Mouse (Mus musculus) forebrain, embryonic 14.5 days (tissue): ENCODE results near the gene Calcoco1. TPM values are rescaled to one million over a fixed set of nuclear protein-coding genes. Genes with fewer than 3 reads are reported as not detected.
A peak's percentile ranks its signal among the peaks of the same experiment; 100 is the strongest.
"Not testable (repeated sequence)": the region's sequence is repeated elsewhere in the genome, so short reads cannot be mapped to it uniquely, and the experiment has no call there.

Source experiments
- ATAC-seq: fragments of 200-750 bp; cut with Nextera tagmentation; 2 replicates; pipeline ENCODE4 v1.8.0; 2017; ENCODE audit warnings: mild to moderate bottlenecking, moderate library complexity
- DNase-seq: peaks from one replicate; pipeline ENCODE4 v3.0.0-alpha.2; 2015; ENCODE audit warnings: low spot score
- H3K27ac ChIP-seq: fragments of 300-500 bp; sonication (generic); 2 replicates; pipeline ENCODE4 v1.5.1; 2014; ENCODE audit warnings: low read depth, mild to moderate bottlenecking, control low read depth, low read length, moderate library complexity
- H3K27me3 ChIP-seq: fragments of 300-500 bp; sonication (generic); replicated peaks from 2 replicates; pipeline ENCODE4 v1.6.1; 2014; ENCODE audit warnings: low read length, control low read depth, mixed read lengths; ENCODE audit not compliant: control insufficient read depth, insufficient read depth
- H3K36me3 ChIP-seq: fragments of 300-500 bp; sonication (generic); 2 replicates; pipeline ENCODE4 v1.6.1; 2014; ENCODE audit warnings: low read length, control low read depth; ENCODE audit not compliant: control insufficient read depth, insufficient read depth
- H3K4me1 ChIP-seq: fragments of 300-500 bp; sonication (generic); 2 replicates; pipeline ENCODE4 v1.6.1; 2014; ENCODE audit warnings: antibody characterized with exemption, low read length, control low read depth; ENCODE audit not compliant: control insufficient read depth, insufficient read depth
- H3K4me2 ChIP-seq: fragments of 300-500 bp; sonication (generic); 2 replicates; pipeline ENCODE4 v1.6.1; 2014; ENCODE audit warnings: mild to moderate bottlenecking, control low read depth, low read length
- H3K4me3 ChIP-seq: fragments of 300-500 bp; sonication (generic); 2 replicates; pipeline ENCODE4 v1.5.1; 2014; ENCODE audit warnings: low read depth, low read length, control low read depth
- H3K9ac ChIP-seq: fragments of 300-500 bp; sonication (generic); 2 replicates; pipeline ENCODE4 v1.6.1; 2014; ENCODE audit warnings: mild to moderate bottlenecking, low read length, control low read depth, moderate library complexity
- H3K9me3 ChIP-seq: fragments of 300-500 bp; sonication (generic); replicated peaks from 2 replicates; pipeline ENCODE4 v1.6.1; 2016; ENCODE audit warnings: low read length, control low read depth, mixed read lengths; ENCODE audit not compliant: control insufficient read depth
- WGBS: fragments of 180-500 bp; shearing (Covaris S2); extraction: QIAGEN DNeasy Blood & Tissue Kit; methylation state at CpG from one replicate; pipeline ENCODE4 v1.1.7; 2014; 5-methylcytosine and 5-hydroxymethylcytosine counted together
- microRNA counts: library from miRNA; unstranded; fragments of <30 nt; microRNA quantifications from one replicate; lab custom pipeline; 2016
- microRNA-seq: library from miRNA; unstranded; fragments of <30 nt; microRNA quantifications from one replicate; pipeline ENCODE4, GENCODE M21; 2016
- polyA plus RNA-seq: library from polyadenylated mRNA; unstranded; fragments of >200 nt; fragmentation: Nextera tagmentation; extraction: Ambion mirVana; gene quantifications from 2 replicates; pipeline ENCODE4 v1.2.1, GENCODE M21; 2014

Gene Calcoco1
- polyA plus RNA-seq, 1 experiment from 2014 or later, result 48.2 TPM

GRCm38 (mm10) chr15:102670281-102670680, 51.7 kb downstream of the Calcoco1 start:
- DNase-seq (no peak), ATAC-seq (no peak)
- Histone ChIP-seq H3K4me2 (peak overlapping the region; percentile 96), H3K27ac (peak overlapping the region; percentile 90), H3K4me3 (peak overlapping the region; percentile 82), H3K36me3 (peaks cover 28% of the 10 kb centered on the region), H3K9ac (peak overlapping the region; percentile 97), H3K9me3 (no peaks in the 10 kb centered on the region), H3K27me3 (no peaks in the 10 kb centered on the region), H3K4me1 (peaks cover 22% of the 10 kb centered on the region)
- WGBS, result 10% methylated on average over 6 of the region's 6 CpGs

- Histone ChIP-seq H3K9ac (no peak overlapping the region), H3K9me3 (no peaks in the 10 kb centered on the region)
- WGBS, result 89% methylated on average over 8 of the region's 8 CpGs
Observed at GRCm38 (mm10) chr15:102669571-102669970, 52.4 kb downstream of the Calcoco1 start.

GRCm38 (mm10) chr15:102665494-102665893, 56.5 kb downstream of the Calcoco1 start:
- H3K36me3 ChIP-seq, result peaks cover 69% of the 10 kb centered on the region
- H3K9ac ChIP-seq, result no peak overlapping the region
- H3K27ac ChIP-seq, result no peak overlapping the region
- no peaks in the 10 kb centered on the region for H3K9me3 ChIP-seq
- peaks cover 9% of the 10 kb centered on the region; the same call in 1 of the 2 replicates for H3K4me1 ChIP-seq
- no peak overlapping the region for H3K4me3 ChIP-seq
- WGBS, result 49% methylated on average over 4 of the region's 4 CpGs
- H3K27me3 ChIP-seq, result no peaks in the 10 kb centered on the region
- ATAC-seq (peak; percentile 58; the same call in 1 of the 2 replicates), DNase-seq (peak; percentile 59)
- H3K4me2 ChIP-seq, result no peak overlapping the region

More at GRCm38 (mm10) chr15:102669571-102669970, 52.4 kb downstream of the Calcoco1 start:
- Histone ChIP-seq H3K36me3 (peaks cover 35% of the 10 kb centered on the region), H3K4me2 (peak overlapping the region; percentile 96), H3K27me3 (no peaks in the 10 kb centered on the region), H3K4me3 (peak overlapping the region; percentile 82; the same call in 1 of the 2 replicates), H3K4me1 (peaks cover 22% of the 10 kb centered on the region), H3K27ac (no peak overlapping the region)
- ATAC-seq (no peak), DNase-seq (no peak)

GRCm38 (mm10) chr15:102663825-102664224, 58.2 kb downstream of the Calcoco1 start:
- H3K4me3 ChIP-seq, result no peak overlapping the region
- ATAC-seq, result no peak
- H3K36me3 ChIP-seq, result peaks cover 75% of the 10 kb centered on the region
- 90% methylated on average over 8 of the region's 8 CpGs for WGBS
- H3K9me3 ChIP-seq, result no peaks in the 10 kb centered on the region
- DNase-seq, result no peak
- no peaks in the 10 kb centered on the region for H3K27me3 ChIP-seq
- no peaks in the 10 kb centered on the region for H3K4me1 ChIP-seq
- H3K27ac ChIP-seq, result no peak overlapping the region
- H3K9ac ChIP-seq, result no peak overlapping the region
- H3K4me2 ChIP-seq, result no peak overlapping the region

GRCm38 (mm10) chr15:102662601-102663000, 59.4 kb downstream of the Calcoco1 start:
- H3K36me3 ChIP-seq, result peaks cover 67% of the 10 kb centered on the region
- not testable (repeated sequence) for H3K27ac ChIP-seq, H3K9me3 ChIP-seq, H3K4me1 ChIP-seq, H3K9ac ChIP-seq, ATAC-seq, H3K4me2 ChIP-seq, H3K4me3 ChIP-seq, H3K27me3 ChIP-seq, DNase-seq
- WGBS, result no CpG with 5 or more reads among the region's 2 CpGs

GRCm38 (mm10) chr15:102657926-102658381, 64.0 kb downstream of the Calcoco1 start:
- WGBS, result 80% methylated on average over 3 of the region's 3 CpGs
- Histone ChIP-seq H3K27me3 (no peaks in the 10 kb centered on the region), H3K4me3 (no peak overlapping the region), H3K9me3 (no peaks in the 10 kb centered on the region), H3K9ac (no peak overlapping the region), H3K36me3 (peaks cover 24% of the 10 kb centered on the region), H3K27ac (no peak overlapping the region), H3K4me1 (peaks cover 5% of the 10 kb centered on the region; the same call in 1 of the 2 replicates), H3K4me2 (no peak overlapping the region)
- no peak for ATAC-seq
- no peak for DNase-seq

MicroRNAs encoded within 50 kb of the gene (microRNA counts, 519-probe panel; counts per million panel counts)
- microRNA mmu-miR-688 (lab: Ali Mortazavi, UCI), result not detected

Small RNA genes within 50 kb of the gene (microRNA-seq; reads per million reads assigned to microRNA genes)
- gene Mir688, result not detected

Other genes starting within 250 kb of the Calcoco1 start
- gene Gm10337, start 218.5 kb downstream of the Calcoco1 start, polyA plus RNA-seq, result 13.4 TPM in 1 of 2 replicates, not detected in the other
- gene Map3k12, start 205.1 kb downstream of the Calcoco1 start, polyA plus RNA-seq, result 28.6 and 36.9 TPM in 2 replicates
- gene Tarbp2, start 204.0 kb downstream of the Calcoco1 start, polyA plus RNA-seq, result 83.9 and 90.7 TPM in 2 replicates
- gene Npff, start 197.2 kb downstream of the Calcoco1 start, polyA plus RNA-seq, result 1.3 and 1.4 TPM in 2 replicates
- not detected in 2 replicates for gene Gm28047, start 97.1 kb downstream of the Calcoco1 start, polyA plus RNA-seq
- 12.6 and 15.4 TPM in 2 replicates for gene Atf7, start 96.7 kb downstream of the Calcoco1 start, polyA plus RNA-seq
- gene Atp5g2, start 49.8 kb downstream of the Calcoco1 start, polyA plus RNA-seq, result 62.4 and 88.3 TPM in 2 replicates
- not detected in 2 replicates for gene Hoxc13, start 198.9 kb upstream of the Calcoco1 start, polyA plus RNA-seq
- not detected in 2 replicates for gene Hoxc12, start 214.6 kb upstream of the Calcoco1 start, polyA plus RNA-seq
- gene Hoxc11, start 232.2 kb upstream of the Calcoco1 start, polyA plus RNA-seq, result not detected in 2 replicates
- not detected in 2 replicates for gene Hoxc10, start 244.6 kb upstream of the Calcoco1 start, polyA plus RNA-seq
- not detected in 2 replicates for gene Hoxc5, start 245.3 kb upstream of the Calcoco1 start, polyA plus RNA-seq